Mouse (Mus musculus): ENCODE measurements around the gene Dusp1. TPM values are rescaled to one million over a fixed set of nuclear protein-coding genes. Genes with fewer than 3 reads are reported as not detected.

Gene Dusp1
- total RNA-seq, 2 experiments from 2014 or later = 73.0 to 89.6 TPM

DNA sequence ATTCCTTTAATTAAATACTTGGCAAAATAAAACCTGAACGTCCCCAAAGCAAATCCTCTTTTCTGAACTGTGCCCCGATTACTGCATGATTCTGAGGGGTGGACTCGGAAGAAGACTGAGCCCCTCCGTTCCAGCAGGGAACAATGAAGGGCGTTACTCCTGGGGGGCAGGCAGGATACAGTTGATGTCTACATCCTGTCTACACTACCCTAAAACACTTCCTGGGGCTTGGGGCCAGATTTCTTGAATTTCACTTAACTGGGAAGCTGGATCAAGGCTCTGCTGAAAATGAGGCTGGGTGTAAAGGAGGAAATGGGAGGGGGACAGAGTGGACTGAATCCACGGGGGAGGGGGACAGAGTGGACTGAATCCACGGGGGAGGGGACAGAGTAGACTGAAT lies 14.2 kb downstream of the Dusp1 start:
- DNase-seq = peak; percentile 65
- H3K4me3 ChIP-seq = peak overlapping the region; percentile 40
- no peak for TF ChIP-seq CTCF (IDR thresholded peaks at IDR 0.05)
- H3K27ac ChIP-seq = peak overlapping the region; percentile 89
- intact Hi-C loops (cut with DNase I) = no loop called here

DNA sequence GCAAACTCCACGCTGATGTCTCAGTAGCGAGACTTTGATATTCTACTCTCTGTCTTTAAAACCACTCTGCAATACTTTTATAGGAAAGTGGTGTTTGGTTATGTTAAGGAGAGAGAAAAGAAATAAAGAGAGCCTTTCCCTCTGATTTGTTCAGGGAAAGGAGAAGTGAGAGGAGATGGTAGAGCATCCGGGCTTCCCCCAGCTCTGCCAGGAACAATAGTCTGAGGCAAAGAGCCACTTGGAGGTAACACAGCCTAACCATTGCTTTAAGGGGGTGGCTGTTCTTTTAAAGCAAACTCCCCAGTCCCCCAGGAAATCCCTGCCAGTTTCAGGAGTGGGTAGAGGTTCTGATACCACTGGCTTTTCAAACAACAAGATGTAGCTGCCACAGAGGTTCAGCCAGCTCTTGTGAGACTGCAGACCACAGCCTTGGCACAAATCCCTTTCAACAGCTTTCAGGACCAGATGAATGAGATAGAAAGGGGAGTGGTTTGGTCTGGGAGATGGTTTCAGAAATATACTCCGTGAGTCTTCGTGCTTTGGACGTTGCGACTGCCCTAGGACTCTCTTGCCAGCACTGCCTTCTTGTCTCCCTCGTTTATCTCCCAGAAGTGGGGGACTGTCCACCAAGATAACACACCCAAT lies 17.5 kb downstream of the Dusp1 start:
- Histone ChIP-seq H3K27ac (peak overlapping the region; percentile 25; the same call in 1 of the 2 replicates), H3K4me3 (no peak overlapping the region)
- intact Hi-C loops (cut with DNase I) = no loop called here
- no peak for TF ChIP-seq CTCF (IDR thresholded peaks at IDR 0.05)
- no peak for DNase-seq

DNA sequence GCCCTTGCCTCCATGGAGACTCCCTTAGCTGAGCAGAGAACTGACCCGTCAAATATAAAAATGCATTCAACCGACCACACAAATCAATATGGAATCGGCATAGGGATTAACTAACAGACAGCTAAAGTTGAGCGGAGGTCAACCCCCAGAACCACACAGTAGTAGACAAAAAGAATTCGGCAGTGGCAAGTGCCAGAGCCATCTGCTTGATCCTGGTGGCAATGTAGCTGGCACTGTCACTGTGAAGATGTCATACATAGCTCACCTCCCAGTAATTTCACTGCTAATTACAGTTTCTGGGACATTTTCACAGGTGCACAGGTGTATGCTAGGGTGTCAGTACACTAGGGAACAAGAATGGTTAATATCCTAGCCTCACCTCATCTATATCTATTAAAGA lies 21.8 kb downstream of the Dusp1 start:
- TF ChIP-seq CTCF (IDR thresholded peaks at IDR 0.05) = no peak
- intact Hi-C loops (cut with DNase I) = no loop called here
- no peak for DNase-seq
- peak overlapping the region; percentile 1; the same call in 1 of the 2 replicates for H3K27ac ChIP-seq
- no peak overlapping the region for H3K4me3 ChIP-seq

DNA sequence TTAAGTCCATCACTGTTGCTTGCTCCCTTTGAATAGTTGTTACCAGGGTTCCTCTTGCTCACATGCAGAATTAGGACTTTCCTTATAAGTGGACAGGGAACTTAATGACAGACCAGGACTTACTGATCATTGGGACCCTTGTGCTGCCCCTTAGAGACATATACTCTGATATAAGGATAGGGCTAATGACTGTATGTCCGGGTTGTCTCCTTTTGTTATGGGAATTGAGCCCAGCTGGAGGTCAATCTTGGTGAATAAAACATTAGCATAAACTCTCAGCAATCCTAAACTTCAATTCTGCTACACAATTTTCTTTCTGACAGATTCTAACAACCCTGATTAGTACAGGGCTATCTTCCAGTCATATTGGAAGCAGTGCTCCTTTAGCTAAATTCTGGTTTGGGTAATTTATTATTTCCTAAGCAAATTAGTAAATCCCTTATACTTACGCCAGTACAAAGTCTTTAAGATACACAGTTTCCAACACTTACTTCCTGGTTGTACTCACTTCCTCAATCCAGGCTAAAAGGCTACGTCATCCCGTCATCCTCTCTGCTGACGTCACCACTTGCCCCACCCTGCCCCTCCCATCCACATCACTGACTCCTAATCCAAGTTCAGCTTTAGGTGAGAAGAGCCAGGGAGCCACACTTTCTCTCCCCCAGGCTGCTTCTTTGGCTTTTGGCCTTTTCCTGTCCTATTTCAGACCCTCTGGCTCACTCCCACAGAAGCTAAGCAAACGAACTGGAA lies 24.0 kb downstream of the Dusp1 start:
- no peak for DNase-seq
- Histone ChIP-seq H3K27ac (peak overlapping the region; percentile 20), H3K4me3 (no peak overlapping the region)
- intact Hi-C loops (cut with DNase I) = no loop called here
- no peak for TF ChIP-seq CTCF (IDR thresholded peaks at IDR 0.05)

DNA sequence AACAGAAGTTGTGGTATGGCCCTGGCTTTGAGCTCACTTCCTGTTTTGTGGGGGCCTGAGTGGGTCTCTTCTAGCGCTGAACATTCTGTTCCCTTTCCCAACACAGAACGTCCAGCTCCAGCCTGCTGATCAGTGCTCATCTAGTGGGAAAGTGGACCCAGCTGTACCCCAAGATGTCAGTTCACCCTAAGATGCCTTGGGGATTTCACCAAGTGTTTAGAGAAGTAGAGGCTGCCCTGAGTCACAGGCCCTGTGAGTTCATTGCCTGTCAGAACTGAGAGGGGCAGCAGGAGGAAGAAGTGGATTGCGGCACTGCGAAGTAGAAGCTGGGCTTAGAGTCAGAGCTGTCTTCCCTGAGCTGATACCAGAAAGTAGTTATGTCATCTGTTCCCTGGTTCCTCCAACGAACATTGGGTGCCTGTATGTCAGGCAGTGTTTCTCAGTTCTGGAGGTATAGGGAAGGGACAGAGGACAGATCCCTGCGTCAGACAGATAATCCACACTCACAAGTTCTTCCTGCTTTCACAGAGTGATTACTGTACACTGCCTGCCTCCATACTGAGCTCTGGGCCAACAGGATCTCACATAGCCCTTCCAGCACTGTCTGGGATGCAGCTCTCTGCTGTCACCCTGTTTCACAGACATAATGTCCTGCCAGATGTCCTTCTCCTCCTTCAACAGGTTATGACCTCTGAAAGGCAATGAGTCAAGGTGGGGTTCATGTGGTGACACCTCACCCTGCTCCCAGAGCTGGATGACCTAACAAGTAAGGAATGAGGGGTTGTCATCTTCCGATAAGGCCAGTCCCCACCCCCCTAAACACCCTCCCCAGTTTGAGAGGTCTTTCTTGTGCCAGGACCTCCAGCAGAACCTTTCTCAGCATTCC lies 26.4 kb downstream of the Dusp1 start:
- no peak for TF ChIP-seq CTCF (IDR thresholded peaks at IDR 0.05)
- intact Hi-C loops (cut with DNase I) = no loop called here
- Histone ChIP-seq H3K27ac (peak overlapping the region; percentile 89), H3K4me3 (no peak overlapping the region)
- no peak for DNase-seq

DNA sequence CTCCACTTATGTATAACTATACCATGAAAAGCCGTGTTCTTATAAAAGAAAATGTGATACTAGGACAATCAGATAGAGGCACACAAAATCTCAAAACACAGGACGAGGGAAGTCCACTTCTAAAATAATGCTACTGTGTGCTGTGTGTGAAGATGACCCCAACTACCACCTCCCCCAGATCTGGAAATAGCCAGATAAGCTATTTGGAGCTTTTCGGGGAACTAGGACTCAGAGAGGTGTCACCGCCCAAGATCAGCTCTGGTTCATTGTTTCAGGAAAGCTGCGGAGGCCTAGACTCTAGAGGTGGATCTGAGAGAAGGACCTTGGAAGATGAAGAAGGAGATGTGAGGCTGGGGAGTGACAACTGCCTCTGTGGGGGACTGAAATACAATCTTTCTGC lies 27.2 kb downstream of the Dusp1 start:
- TF ChIP-seq CTCF (IDR thresholded peaks at IDR 0.05) = no peak
- intact Hi-C loops (cut with DNase I) = no loop called here

DNA sequence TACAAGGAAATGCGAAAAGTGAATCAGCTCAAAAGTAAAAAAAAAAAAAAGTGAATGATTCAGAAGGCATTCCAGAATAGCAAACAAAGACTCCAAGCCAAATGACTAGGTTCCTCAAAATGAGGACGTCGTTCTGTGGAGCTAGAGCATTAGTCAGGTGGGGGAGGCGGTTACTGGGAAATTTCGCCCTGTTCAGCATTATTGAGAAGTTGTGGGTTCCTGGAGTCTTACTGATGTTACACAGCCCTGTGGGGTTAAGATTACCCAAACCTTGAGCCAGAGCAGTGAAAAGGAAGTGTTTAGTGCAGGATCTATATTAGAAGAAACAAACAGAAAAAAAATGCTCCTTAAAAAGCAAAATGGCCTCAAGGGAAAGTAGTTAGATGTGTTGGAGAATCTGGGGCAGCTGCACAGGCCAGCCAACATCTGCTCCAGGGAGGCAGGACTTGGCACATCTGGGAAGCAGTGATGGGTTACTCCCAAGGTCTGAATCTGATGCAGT lies 28.0 kb downstream of the Dusp1 start:
- no peak overlapping the region for H3K4me3 ChIP-seq
- intact Hi-C loops (cut with DNase I) = no loop called here
- peak overlapping the region; percentile 89 for H3K27ac ChIP-seq
- peak; percentile 62 for DNase-seq
- no peak for TF ChIP-seq CTCF (IDR thresholded peaks at IDR 0.05)

More for the DNA sequence above, 27.2 kb downstream of the Dusp1 start:
- Histone ChIP-seq H3K27ac (peak overlapping the region; percentile 89), H3K4me3 (no peak overlapping the region)
- DNase-seq = no peak

DNA sequence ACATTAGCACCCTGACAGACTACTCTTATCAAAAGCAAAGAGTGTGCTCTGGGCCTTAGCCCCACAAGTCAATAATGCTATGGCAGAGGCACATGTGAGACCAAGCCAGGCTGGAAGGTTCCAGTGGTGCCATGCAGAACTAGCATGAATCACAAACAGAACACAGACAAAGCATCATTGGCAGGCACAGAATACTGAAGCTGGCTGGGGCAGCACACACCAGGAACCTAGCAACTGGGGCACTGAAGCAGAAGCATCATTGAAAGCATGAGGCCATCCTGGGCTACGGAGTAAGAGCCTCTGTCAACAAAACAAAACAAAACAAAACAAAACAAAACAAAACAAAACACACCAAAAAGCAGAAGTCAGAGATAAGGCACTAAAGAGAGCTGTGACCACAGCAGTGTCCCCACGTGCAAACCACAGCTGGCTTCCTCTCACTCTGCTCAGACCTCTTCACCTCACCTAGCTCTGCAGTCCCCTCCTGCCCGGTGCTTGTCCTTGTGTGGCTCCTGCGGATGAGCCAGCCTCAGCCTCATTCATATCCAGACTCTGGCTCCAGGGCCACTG lies 29.4 kb downstream of the Dusp1 start:
- H3K4me3 ChIP-seq = no peak overlapping the region
- intact Hi-C loops (cut with DNase I) = no loop called here
- no peak for DNase-seq
- peak overlapping the region; percentile 89 for H3K27ac ChIP-seq
- TF ChIP-seq CTCF (IDR thresholded peaks at IDR 0.05) = no peak

DNA sequence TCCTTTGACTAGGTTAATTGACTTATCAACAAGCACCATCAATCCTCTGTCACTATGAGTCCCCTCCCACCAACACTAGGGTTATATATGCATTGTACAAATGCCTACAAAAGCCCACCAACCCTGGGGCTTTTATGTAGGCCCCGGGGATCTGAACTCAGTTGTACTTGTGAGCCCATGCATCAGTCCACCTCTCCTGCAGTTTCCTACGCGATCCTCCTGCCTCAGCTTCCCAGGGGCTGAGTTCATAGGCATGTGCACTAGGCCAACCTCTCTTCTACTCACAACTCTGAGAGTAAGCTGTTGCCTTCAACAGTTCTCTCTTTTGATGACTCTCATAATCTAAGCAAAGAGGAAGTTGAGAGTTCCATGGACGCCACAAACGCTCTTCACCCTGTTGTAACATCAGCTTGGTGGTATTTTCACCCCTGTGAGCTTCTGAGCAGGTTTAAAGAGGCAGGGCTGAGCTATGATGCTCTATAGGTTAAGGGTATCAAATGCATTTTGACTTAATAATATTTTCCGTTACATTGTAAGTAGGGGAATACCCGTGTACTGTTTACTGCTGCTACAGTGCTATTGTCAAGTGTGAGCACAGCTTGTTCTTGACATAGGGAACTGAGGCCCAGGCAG lies 30.4 kb downstream of the Dusp1 start:
- intact Hi-C loops (cut with DNase I) = no loop called here
- H3K27ac ChIP-seq = peak overlapping the region; percentile 89
- DNase-seq = no peak
- TF ChIP-seq CTCF (IDR thresholded peaks at IDR 0.05) = no peak
- H3K4me3 ChIP-seq = no peak overlapping the region

DNA sequence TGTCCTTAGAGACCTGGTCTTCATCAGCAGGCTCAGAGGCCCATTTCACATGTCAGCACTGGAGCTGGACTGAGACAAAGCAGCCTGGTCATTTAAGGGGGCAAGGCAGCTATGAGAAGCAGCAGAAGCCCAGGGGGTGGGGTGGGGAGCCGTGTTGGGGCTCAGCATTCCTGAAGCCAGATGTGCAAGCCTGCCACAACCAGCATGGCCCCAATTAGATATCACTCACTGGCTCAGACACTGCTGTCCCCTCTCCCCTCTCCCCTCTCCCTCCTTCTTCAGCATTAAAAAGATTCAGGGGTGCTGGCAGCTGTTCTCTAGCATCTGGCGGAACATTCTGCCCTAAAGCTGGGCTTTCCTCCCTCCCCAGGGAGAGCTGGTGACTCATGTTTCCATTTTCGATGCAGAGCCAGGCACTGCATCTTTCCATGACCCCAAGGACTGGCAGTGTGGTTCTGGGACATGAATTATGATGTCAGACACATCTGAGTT lies 31.3 kb downstream of the Dusp1 start:
- Histone ChIP-seq H3K4me3 (peak overlapping the region; percentile 33), H3K27ac (peak overlapping the region; percentile 89)
- no peak for TF ChIP-seq CTCF (IDR thresholded peaks at IDR 0.05)
- intact Hi-C loops (cut with DNase I) = no loop called here
- peak; percentile 89 for DNase-seq

DNA sequence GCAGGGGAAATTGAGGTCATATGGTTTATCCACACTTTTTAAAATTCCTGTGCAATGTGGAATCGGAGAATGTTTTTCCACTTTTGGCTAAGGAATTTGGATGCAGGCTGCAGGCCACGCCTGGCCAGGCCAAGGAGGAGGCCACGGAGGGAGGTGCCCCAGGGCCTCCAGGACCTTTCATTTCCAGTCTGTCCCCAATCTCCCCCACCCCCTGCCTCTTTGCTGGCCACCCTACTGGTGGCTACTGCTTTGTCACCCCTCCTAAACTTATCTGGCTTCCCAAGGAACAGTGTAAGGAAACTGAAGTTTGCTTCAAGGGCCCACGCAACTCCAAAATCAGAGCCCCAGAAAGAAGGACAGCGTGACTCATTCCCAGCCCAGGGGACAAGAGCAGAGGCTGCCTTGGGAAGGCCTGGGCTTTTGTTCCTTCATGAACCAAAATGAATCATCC lies 32.1 kb downstream of the Dusp1 start:
- Histone ChIP-seq H3K27ac (peak overlapping the region; percentile 89), H3K4me3 (no peak overlapping the region)
- intact Hi-C loops (cut with DNase I) = loop anchor here (2.0 kb wide), 1 partner anchor 21 kb away; no protein-coding TSS in a partner anchor
- DNase-seq = peak; percentile 80
- TF ChIP-seq CTCF (IDR thresholded peaks at IDR 0.05) = no peak
